Mouse (Mus musculus) C2C12 (cell line): Measurements from ENCODE around the gene Trio. TPM values are rescaled to one million over a fixed set of nuclear protein-coding genes. Genes with fewer than 3 reads are reported as not detected.

Source experiments
- H3K27me3 ChIP-seq: one replicate; pipeline ENCODE4 v1.6.1; 2011; ENCODE audit not compliant: control insufficient read depth, insufficient read depth, insufficient read length
- H3K36me3 ChIP-seq: one replicate; pipeline ENCODE4 v1.6.1; 2011; ENCODE audit not compliant: control insufficient read depth, insufficient read depth
- H3K4me3 ChIP-seq: one replicate; pipeline ENCODE4 v1.5.1; 2011; ENCODE audit warnings: mild to moderate bottlenecking, control low read depth; ENCODE audit not compliant: poor library complexity, insufficient read depth, severe bottlenecking
- H3K79me2 ChIP-seq: one replicate; pipeline ENCODE4 v1.6.1; 2011; ENCODE audit not compliant: control insufficient read depth, insufficient read depth
- H3K79me3 ChIP-seq: one replicate; pipeline ENCODE4 v1.6.1; 2011; ENCODE audit warnings: low read depth, control low read depth
- H3ac ChIP-seq: one replicate; pipeline ENCODE3; 2011; ENCODE audit warnings: low read depth; ENCODE audit not compliant: control insufficient read depth, insufficient read length
- CEBPB ChIP-seq: IDR thresholded peaks from one replicate; pipeline ENCODE4 v1.6.1; 2011; ENCODE audit warnings: low read depth, mild to moderate bottlenecking, control low read depth, moderate library complexity
- CTCF ChIP-seq: IDR thresholded peaks from one replicate; pipeline ENCODE4 v1.5.1; 2011; ENCODE audit not compliant: control insufficient read depth, insufficient read depth, insufficient read length
- FOSL1 ChIP-seq: IDR thresholded peaks from one replicate; pipeline ENCODE4 v1.8.0; 2011; ENCODE audit warnings: mild to moderate bottlenecking, low read length; ENCODE audit not compliant: poor library complexity, insufficient read depth, severe bottlenecking
- MAX ChIP-seq: IDR thresholded peaks from one replicate; pipeline ENCODE4 v1.6.1; 2011; ENCODE audit warnings: mild to moderate bottlenecking, control low read depth
- MYOD1 ChIP-seq: IDR thresholded peaks from one replicate; pipeline ENCODE4 v1.6.1; 2011; ENCODE audit warnings: low read depth; ENCODE audit not compliant: control insufficient read depth, insufficient read length
- MYOG ChIP-seq: IDR thresholded peaks from one replicate; pipeline ENCODE4 v1.6.1; 2011; ENCODE audit not compliant: control insufficient read depth, insufficient read length; ENCODE audit errors: extremely low read depth
- USF1 ChIP-seq: IDR thresholded peaks from one replicate; pipeline ENCODE4 v1.6.1; 2011; ENCODE audit warnings: low read depth, mild to moderate bottlenecking, control low read depth, moderate library complexity
- polyA plus RNA-seq: library from polyadenylated mRNA; unstranded; fragments of >200 nt; fragmentation: generic; extraction: Trizol; gene quantifications from one replicate; pipeline ENCODE4 v1.2.1, GENCODE M21; 2012; ENCODE audit warnings: missing spikeins

Trio gene
- polyA plus RNA-seq, 1 experiment, result 26.2 TPM

GRCm38 (mm10) chr15:27984881-27985280, 40.8 kb downstream of the Trio start:
- Histone ChIP-seq H3K79me2 (peaks cover 100% of the 10 kb centered on the region), H3K36me3 (no peaks in the 10 kb centered on the region), H3K4me3 (no peak overlapping the region), H3K27me3 (no peaks in the 10 kb centered on the region), H3K79me3 (peaks cover 99% of the 10 kb centered on the region), H3ac (no peak overlapping the region)
- no peak for TF ChIP-seq CEBPB
- no peak for TF ChIP-seq MYOD1
- TF ChIP-seq USF1, result no peak
- no peak for TF ChIP-seq FOSL1
- TF ChIP-seq MYOG, result no peak
- no peak for TF ChIP-seq CTCF
- no peak for TF ChIP-seq MAX

GRCm38 (mm10) chr15:27981764-27982500, 43.7 kb downstream of the Trio start:
- no peak overlapping the region for H3ac ChIP-seq
- no peak overlapping the region for H3K4me3 ChIP-seq
- TF ChIP-seq MYOD1 (no peak), CTCF (no peak), MAX (no peak), CEBPB (no peak), USF1 (no peak), FOSL1 (no peak), MYOG (no peak)

DNA sequence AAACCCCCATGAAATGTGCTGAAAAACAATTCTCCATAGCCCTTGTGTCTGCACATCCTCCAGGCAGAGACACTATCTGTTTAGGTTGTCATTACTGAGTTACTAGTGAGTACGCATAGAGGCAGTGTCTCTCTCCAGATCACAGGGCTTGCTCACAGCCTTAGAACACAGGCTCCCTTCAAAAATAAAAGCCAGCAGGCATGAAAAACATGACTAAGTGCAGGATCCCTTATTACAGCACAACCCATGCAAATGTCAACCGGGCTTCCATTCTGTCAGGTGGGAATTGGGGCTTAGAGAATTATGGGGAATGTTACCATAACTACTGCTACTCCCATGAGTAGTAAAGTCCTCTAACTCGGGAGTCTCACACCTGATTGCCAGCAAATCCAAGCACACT, 44.4 kb downstream of the Trio start:
- Histone ChIP-seq H3ac (no peak overlapping the region), H3K79me2 (peaks cover 100% of the 10 kb centered on the region), H3K4me3 (no peak overlapping the region), H3K79me3 (peaks cover 98% of the 10 kb centered on the region), H3K36me3 (peaks cover 6% of the 10 kb centered on the region), H3K27me3 (no peaks in the 10 kb centered on the region)
- TF ChIP-seq CEBPB, result no peak
- TF ChIP-seq USF1, result no peak
- TF ChIP-seq MYOG, result no peak
- TF ChIP-seq FOSL1, result no peak

More at GRCm38 (mm10) chr15:27981764-27982500, 43.7 kb downstream of the Trio start:
- Histone ChIP-seq H3K79me2 (peaks cover 100% of the 10 kb centered on the region), H3K27me3 (no peaks in the 10 kb centered on the region), H3K79me3 (peaks cover 99% of the 10 kb centered on the region), H3K36me3 (peaks cover 6% of the 10 kb centered on the region)

DNA sequence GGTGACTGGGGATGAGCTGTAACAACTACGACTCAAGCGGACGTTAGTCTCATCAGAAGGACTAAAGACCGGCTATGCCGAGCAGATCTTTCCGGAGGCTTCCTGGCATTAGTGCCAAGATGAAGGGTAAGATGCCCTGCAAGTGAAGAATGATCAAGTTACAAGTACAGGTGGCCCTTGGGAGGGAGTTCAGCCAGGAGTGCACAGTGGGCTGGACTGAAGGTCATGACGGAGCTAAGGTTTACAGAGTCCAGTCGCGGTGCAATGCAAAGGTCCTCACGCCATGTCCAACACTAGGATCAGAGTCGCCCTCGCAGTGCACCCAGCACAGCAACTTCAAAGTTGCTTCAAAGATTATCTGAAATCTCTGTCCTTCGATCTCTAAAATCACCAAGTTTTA, 45.2 kb downstream of the Trio start:
- H3K79me3 ChIP-seq, result peaks cover 98% of the 10 kb centered on the region
- no peaks in the 10 kb centered on the region for H3K27me3 ChIP-seq
- H3K36me3 ChIP-seq, result peaks cover 15% of the 10 kb centered on the region
- TF ChIP-seq FOSL1, result no peak
- TF ChIP-seq MYOD1, result no peak
- TF ChIP-seq MYOG, result no peak
- TF ChIP-seq CTCF, result no peak
- no peak for TF ChIP-seq MAX
- peaks cover 100% of the 10 kb centered on the region for H3K79me2 ChIP-seq
- no peak overlapping the region for H3ac ChIP-seq
- no peak overlapping the region for H3K4me3 ChIP-seq

DNA sequence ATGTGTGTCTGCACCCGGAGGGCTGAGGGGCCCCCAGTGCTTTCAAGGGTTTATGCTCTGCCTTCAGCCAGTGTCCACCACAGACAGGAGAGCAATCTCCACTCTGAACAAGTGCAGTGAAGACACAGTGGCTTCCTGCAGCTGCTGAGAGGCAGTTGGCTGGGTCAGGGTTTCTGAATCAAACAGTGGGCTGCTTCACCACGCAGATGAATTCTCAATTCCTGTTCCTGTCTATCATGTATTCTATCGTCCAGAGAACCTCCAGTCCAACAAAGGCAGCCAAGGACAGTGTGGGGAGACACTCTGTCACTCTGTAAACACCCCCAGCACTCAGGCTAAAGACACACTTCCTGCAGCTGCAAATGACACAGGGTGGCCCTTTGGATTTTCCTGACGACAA, 48.7 kb downstream of the Trio start:
- TF ChIP-seq USF1, result no peak

DNA sequence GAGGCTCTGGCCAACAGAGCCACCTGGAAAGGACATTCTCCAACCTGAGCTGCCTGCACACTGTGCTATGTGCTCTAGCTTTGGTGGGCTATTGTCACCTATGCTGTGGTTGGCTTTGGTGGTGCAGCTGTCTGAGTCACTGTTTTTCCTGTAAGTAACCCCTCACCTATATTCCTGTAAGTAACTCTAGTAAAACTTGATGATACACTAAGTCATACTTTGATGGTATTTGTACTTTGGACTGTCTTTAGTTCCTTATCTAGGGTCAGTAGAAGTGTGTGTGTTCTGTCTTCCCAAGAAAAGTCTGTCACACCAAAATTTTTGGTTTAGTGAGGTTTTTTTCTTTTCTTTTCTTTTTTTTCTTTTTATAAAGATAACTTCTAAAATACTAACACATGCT, 49.3 kb downstream of the Trio start:
- Histone ChIP-seq H3K27me3 (no peaks in the 10 kb centered on the region), H3K36me3 (peaks cover 16% of the 10 kb centered on the region), H3ac (no peak overlapping the region), H3K79me3 (peaks cover 93% of the 10 kb centered on the region), H3K79me2 (peaks cover 100% of the 10 kb centered on the region), H3K4me3 (no peak overlapping the region)
- no peak for TF ChIP-seq MAX
- TF ChIP-seq MYOG, result no peak
- TF ChIP-seq FOSL1, result no peak
- TF ChIP-seq MYOD1, result no peak
- no peak for TF ChIP-seq USF1
- TF ChIP-seq CTCF, result no peak
- no peak for TF ChIP-seq CEBPB

More for the DNA sequence above, 48.7 kb downstream of the Trio start:
- peaks cover 100% of the 10 kb centered on the region for H3K79me2 ChIP-seq
- H3K4me3 ChIP-seq, result no peak overlapping the region
- peaks cover 16% of the 10 kb centered on the region for H3K36me3 ChIP-seq
- no peaks in the 10 kb centered on the region for H3K27me3 ChIP-seq
- H3K79me3 ChIP-seq, result peaks cover 95% of the 10 kb centered on the region
- no peak overlapping the region for H3ac ChIP-seq
